In the genomic region with DNA sequence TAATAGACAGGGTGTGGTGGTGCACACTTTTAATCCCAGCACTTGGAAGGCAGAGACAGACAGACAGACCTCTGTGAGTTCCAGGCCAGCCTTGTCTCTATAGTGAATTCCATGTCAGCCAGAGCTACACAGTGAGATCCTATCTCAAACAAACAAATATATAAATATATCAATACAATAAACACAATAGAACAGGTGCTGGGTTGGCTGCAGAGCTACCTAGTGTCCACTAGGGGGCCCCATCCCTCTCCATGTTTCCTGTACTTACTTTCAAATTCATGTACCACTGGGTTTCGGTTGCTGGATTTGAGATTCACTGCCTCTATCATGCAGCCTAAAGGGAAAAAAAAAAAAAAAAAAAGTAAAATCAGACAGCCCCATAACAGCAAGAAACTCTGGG, we compare ENCODE assay signal across 8 mouse cellular contexts. TPM values are rescaled to one million over a fixed set of nuclear protein-coding genes. Genes with fewer than 3 reads are reported as not detected.
A peak's percentile ranks its signal among the peaks of the same experiment; 100 is the strongest.
DNase-seq lines count a peak whose midpoint lies in the region; ATAC-seq lines count a peak whose summit lies in the region.

No protein-coding gene starts in this region.

- peak; percentile 45 for DNase-seq in gastrocnemius, postnatal 10 days
- no peak for DNase-seq in gastrocnemius, postnatal 25 days
- peak; percentile 71 for DNase-seq in 3T3-L1 (ENCODE audit: low read depth, low spot score)
- DNase-seq in adrenal gland, adult 2 months: peak; percentile 40
- peak; percentile 46 for DNase-seq in embryonic facial prominence, embryonic 10.5 days (ENCODE audit: low spot score)
- DNase-seq in induced T-regulatory cell, adult 2 months (ENCODE audit: low read depth): peak; percentile 63
- DNase-seq in thymus, postnatal 14 days: peak; percentile 29

- no peak overlapping the region for H3K27ac ChIP-seq in embryonic facial prominence, embryonic 10.5 days (replicated peaks)

- WGBS in embryonic facial prominence, embryonic 10.5 days: 83% methylated on average over 1 of the region's 1 CpGs

- H3K9me3 ChIP-seq in embryonic facial prominence, embryonic 10.5 days: no peaks in the 10 kb centered on the region

- H3K27me3 ChIP-seq in embryonic facial prominence, embryonic 10.5 days (replicated peaks; ENCODE audit: low read depth, poor library complexity, severe bottlenecking): no peaks in the 10 kb centered on the region

- peak; percentile 57; the same call in 1 of the 2 replicates for ATAC-seq in megakaryocyte-erythroid progenitor cell, adult 5-6 weeks (replicated peaks; ENCODE audit: low FRiP score, low TSS enrichment, poor library complexity, severe bottlenecking)

- no peak overlapping the region for H3K4me3 ChIP-seq in embryonic facial prominence, embryonic 10.5 days

- H3K4me1 ChIP-seq in embryonic facial prominence, embryonic 10.5 days: peaks cover 5% of the 10 kb centered on the region; the same call in 1 of the 2 replicates

- H3K36me3 ChIP-seq in embryonic facial prominence, embryonic 10.5 days (replicated peaks): peaks cover 48% of the 10 kb centered on the region

RNA-seq across cellular contexts. Expression of a gene that starts 49.1 kb away (rescaled TPM):
- total RNA-seq in gastrocnemius, postnatal 10 days (2021): 10 to 100 TPM; 28.7 to 34.4 TPM
- total RNA-seq in gastrocnemius, postnatal 25 days (2021): 1 to 10 TPM; 8.5 to 8.6 TPM
- total RNA-seq in adrenal gland, adult 2 months (2021): 10 to 100 TPM; 29.8 to 35.7 TPM
- polyA plus RNA-seq in adrenal gland, adult 2 months (2012; rRNA removed): 19.2 and 23.5 TPM in 2 replicates
- polyA plus RNA-seq in embryonic facial prominence, embryonic 10.5 days (2016; fragmentation: Nextera tagmentation; extraction: Ambion mirVana): 100 and 111 TPM in 2 replicates
- not detected in 2 replicates for total RNA-seq in megakaryocyte-erythroid progenitor cell, adult 5-6 weeks (2014; fragmentation: Nextera tagmentation)
- not detected in 2 replicates for total RNA-seq in megakaryocyte-erythroid progenitor cell, adult 5-6 weeks (2017)

Comparison
In these comparisons a context has a peak if more than half of its experiments do, and no peak if none do; other contexts are left out.
1. RNA of a gene that starts 49.1 kb away (total RNA-seq): 29.8 to 35.7 TPM in adrenal gland, adult 2 months, 28.7 to 34.4 TPM in gastrocnemius, postnatal 10 days and 8.5 to 8.6 TPM in gastrocnemius, postnatal 25 days; not detected in megakaryocyte-erythroid progenitor cell, adult 5-6 weeks; every median in the first group is over 4 times any median in the second.